Mouse (Mus musculus) megakaryocyte progenitor cell, adult 5-6 weeks (primary cell): ENCODE measurements at regions not wholly inside any gene's neighbourhood (a gene's known extent, or its start where the extent isn't known, plus 50 kb on each side); places are given as distances from the start of the nearest gene placed in this dataset.

Experiments
- ATAC-seq: replicated peaks from 2 replicates; pipeline ENCODE4 v1.8.0; 2016; ENCODE audit warnings: mild to moderate bottlenecking, moderate TSS enrichment, inconsistent platforms; ENCODE audit not compliant: poor library complexity

DNA sequence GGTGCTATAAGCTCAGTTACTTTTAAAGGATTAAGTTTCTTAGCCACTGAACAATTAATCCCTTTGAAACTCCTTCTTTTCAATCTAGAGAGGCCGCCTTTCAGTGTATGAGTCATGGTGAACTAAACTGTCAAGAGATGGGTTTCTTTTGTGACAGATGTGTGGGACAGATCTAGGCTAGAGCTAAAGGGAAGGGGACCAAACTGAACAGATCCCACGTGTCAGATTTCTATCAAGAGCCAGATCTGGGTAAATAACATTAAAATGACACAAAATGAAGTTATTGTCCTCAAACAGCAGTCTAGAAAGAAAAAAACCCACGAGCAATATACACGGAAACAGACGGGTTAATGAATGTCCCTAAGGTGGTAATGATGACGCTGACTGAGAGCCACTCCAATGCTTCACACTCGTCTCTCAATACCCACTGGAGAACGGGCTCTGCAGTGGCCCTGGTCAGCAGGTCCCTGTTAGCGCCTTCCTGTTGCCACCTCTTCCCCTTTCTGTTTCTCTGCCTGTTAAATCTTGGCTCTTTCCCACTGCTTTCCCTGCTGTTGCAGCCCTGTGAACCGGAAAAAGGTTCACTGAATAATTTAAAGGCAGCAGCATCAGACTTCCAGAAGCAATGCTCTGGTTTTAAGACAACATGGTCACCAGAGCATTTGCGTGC is 52.7 kb upstream of the Rab3gap2 start:
- no peak for ATAC-seq

- ATAC-seq = no peak
These were observed 53.3 kb upstream of the Rab3gap2 start for GRCm38 (mm10) chr1:185150431-185151129.

DNA sequence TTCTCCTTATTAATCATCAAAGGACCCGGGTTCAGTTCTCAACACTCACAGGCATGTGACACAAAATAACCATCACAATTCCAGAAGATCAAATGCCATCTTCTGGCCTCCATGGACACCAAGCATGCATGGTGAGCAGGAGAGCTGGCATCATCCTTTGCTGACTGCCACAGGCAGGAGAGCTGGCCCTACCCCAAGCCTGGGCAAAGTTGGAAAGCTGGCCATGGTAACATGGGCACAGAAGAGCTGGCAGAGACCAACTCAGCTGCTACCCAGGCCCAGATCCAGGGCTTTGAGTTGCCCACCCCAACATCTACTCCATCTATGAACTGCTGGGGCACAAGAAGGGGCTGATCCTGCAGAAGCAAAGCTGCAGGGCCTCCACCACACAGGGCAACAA is 59.1 kb upstream of the Rab3gap2 start:
- no peak for ATAC-seq

GRCm38 (mm10) chr1:185144006-185144405 is 59.9 kb upstream of the Rab3gap2 start:
- ATAC-seq = no peak

DNA sequence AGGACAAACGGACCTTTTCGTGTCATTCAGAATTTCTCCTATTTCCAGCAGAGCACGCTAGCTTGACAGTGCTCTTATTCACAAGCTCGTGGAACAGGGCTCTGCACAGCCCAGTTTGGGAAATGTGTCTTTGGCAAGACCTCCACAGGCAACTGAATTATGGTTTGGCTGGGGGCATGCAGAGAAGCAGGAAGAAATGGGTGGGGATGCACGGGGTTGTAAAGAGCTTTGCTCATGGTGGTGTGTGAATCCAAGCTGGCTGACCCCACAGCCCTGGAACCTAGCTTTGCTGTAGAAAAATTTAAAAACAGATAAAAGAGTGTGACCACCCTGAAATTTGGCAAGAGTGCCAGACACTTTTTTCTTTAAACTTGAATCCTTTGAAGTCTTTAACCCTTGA is 63.6 kb upstream of the Rab3gap2 start:
- ATAC-seq = no peak

DNA sequence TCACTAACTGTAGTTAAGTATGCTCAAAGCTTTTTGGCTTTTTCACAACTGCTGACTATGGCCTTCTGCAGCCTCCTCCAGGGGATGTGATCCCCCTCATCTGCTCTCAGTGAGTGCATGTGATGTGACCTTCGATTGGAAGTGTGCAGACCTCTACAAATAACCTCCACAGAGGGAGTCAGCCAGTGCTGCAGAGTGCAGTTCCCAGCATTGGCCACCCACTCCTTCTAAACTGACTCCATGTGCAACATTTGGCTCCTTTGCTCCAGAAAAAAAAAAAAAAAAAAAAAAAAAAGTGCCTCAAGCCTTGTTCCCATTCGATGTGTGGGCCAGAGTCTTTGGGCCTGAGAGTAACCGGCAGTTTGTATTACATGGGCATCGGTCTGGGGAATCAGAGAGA is 75.7 kb upstream of the Rab3gap2 start:
- no peak for ATAC-seq

GRCm38 (mm10) chr1:185125737-185126286 is 78.1 kb upstream of the Rab3gap2 start:
- no peak for ATAC-seq

DNA sequence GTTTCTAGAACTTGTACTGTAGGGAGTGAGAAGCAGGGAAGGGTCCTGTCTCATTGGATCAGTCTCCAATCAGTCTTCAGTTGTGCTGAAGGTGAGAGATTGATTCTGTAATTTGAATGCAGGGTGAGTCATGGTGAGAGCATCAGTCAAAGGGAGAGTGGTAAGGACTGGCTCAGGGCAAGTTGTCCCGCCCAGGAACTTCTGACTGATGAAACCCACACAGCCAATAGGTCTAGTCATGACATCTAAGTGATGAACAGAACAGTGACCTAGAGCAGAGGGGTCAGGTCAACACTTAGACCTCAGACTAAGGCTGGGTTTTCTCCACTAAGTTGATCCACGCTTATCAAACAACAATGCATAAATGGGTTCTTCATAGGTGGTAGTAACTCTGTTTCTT is 82.4 kb upstream of the Rab3gap2 start:
- no peak for ATAC-seq

DNA sequence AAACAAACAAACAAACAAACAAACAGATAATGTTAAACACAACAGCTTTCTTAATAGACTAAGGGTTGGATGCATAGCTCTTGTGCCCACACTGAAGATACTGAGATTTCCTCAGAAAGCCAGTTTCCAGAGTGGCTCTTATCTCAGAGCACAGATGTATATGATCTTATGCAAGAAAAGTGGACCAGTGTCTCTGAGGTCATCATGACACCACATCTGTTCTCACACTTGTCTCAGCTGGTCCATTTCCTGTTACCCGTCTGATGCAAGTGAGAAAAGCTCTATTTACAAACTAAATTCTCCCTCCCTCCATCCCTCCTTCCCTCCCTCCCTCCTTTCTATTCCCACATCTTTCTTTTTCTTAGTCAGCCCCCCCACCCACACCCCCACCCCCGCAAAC is 83.5 kb upstream of the Rab3gap2 start:
- no peak for ATAC-seq

GRCm38 (mm10) chr1:185117711-185118110 is 86.2 kb upstream of the Rab3gap2 start:
- ATAC-seq = no peak

GRCm38 (mm10) chr1:185113687-185114086 is 90.2 kb upstream of the Rab3gap2 start:
- no peak for ATAC-seq

DNA sequence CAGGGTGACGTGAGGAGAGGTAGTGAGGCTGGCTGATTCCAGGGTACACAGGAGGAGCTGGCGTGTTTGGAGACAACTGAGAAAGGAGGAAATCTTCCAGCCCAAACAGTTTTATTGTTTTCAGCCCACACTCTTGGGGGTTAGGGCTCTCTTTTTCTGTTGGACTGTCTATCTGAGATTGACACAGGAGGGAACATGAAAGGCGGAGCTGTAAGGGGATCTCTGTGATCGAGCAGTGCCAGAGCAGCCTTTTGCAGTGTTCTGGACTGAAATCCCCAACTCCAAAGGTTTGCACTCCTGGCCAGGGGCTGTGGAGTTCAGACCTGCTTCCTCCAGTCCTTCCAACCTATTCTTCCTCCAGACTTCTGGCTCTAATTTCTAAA is 91.9 kb upstream of the Rab3gap2 start:
- ATAC-seq = no peak

DNA sequence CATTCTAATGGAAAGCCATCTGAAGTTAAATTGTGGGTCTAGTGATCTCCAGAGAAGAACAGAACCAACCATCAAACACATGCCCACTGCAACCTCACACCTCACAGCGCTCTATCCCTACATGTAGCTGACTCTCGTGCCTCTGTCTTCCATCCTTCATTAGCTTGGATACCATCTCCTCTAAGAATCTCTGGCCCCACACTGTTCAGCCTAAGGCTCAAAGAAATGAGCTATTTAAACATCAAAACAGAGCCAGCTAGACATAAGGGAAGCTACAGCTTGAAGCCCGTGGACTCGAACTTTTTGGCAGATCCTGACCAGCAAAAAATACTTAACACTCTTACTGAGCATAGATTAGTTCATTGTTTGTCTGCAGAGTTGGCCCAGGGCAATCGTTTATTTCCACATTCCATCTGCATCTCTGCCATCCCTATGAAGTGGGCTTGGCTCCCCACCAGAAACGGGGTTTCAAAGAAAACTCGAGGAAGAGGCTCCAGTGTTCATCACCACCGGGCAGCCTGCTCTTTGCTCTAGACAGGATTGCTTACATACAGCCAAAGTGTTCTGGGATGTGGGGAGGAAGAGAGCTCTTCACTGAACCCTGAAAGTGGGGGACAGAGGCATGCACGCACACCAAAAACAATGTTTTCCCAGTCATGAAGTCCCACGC is 92.4 kb upstream of the Rab3gap2 start:
- ATAC-seq = no peak

DNA sequence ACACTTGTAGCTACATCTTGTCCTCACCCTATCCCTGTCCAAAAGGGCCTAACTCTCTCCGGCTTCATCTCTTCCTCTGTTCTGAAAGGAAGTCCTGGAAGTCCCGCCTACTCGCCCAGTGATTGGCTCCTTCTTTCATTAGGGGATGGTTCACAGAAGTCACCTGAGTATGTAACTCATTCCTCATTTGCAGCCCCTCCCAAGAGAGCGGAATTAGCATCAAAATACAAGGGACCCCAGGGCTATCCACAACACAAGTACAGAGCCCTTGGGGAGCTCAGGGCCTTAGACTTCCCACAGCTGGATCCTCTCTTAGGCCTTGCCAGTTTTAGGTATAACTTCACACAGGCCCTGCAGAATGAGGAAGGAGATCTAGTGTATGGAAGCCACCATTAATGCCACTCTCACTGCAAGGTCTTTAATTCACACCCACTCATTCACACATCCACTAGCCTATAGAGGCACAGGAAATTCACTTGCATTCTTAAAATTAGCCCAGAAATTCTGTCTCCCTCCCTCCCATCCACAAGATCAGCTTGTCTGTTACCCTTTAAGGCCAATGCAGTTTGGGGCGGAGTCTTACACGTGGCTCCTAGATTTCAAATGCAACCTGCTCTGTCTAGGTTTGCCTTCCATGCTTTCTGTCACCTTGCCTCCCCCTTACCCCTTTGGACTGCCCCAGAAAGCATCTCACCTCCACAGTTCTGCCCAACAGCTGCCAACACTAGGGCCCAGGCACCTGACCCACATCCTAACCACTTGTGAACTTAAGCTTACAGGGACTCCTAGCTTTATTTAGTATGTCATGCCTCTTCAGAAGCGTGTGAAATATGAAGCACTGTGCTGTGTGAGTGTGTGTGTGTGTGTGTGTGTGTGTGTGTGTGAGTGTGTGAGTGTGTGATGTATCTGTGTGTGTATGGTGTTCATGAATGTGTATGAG is 98.7 kb upstream of the Rab3gap2 start:
- no peak for ATAC-seq

- ATAC-seq = no peak
These were observed 100.1 kb upstream of the Rab3gap2 start for GRCm38 (mm10) chr1:185103803-185104202.

DNA sequence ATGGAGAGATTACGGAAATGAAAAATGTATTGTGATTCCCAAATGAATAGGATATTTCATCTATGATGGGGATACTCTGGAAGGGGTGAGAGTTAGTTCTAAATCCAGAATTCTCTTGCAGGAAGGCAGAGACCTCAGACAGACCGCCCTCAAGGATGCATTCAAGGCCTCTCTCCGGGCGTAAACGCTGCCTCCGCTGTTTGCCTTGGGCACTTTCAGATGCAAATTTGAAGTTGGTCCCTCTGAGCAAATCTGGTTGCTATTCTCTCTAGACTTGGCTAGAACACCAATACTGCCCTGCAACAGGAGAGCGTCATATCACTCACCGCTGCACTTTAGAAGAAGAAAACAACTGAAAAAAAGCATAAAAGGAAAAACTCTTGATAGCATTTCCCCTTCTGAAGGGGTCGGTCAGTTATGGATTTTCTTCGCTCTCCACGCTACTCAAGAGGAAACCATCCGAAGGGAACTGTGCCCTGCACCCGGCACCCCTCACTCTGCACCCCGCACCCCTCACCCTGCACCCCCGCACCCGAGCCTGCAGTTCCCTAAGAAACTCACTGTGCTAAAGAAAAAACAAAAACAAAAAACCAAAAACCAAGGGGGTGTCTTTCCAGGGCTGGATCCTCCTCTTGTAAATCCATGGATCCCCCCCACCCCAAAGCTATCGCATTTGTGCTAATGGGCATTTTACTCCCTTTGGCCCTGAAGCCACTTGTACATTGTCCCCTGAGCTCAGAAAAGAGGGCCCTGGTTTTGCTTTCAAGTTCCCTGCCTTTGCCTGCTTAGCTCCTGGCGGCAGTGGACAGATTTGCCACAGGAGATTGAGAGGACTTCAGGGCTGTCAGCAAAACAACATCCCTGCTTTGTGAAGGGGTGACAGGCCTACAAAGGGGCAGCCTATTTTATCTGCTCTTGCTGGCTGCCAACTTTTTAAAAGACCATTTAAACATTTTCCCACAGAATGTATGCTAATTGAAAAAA is 99.9 kb upstream of the Mark1 start:
- ATAC-seq = no peak

- no peak for ATAC-seq
These were observed 99.0 kb upstream of the Mark1 start for GRCm38 (mm10) chr1:185098195-185098974.

DNA sequence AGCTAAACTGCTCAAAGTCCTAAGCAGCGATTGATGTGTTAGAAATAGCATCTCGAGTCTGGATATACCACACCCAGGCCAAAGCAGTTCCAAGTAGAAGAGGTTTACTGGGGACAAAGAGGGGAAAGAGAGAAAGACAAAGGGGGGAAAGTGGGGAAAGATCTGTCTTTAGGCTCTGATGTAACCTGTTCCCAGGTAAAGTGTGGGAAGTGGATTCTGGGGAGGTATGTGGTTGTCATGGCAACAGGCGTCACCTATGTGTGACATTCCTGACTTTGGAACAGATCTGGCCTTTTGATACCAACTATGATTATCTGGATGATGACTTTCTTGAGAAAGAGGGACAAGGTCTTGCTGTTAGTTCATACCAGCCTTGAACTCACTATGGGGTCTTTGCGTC is 97.4 kb upstream of the Mark1 start:
- ATAC-seq = no peak

DNA sequence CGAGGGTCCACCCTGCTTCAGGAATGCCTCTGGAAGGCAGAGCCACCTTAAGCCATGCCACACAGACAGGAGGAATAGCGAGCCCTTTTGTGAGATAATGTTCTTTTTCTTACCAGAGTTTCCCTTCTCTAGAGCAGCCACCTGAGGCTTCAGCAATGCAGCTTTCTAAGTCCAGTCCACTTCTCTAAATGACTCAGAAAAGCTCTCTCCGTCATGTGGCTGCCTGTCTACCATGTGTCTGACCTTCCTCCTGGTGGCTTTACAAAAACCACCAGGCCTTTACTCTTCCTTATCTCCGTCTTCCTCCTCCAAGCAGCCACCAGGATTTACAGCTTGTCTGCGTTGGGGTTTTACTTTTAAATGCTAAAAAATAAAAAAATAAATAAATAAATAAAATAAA is 93.4 kb upstream of the Mark1 start:
- no peak for ATAC-seq
